Mouse (Mus musculus): ENCODE data around the gene Taok1. TPM values are rescaled to one million over a fixed set of nuclear protein-coding genes. Genes with fewer than 3 reads are reported as not detected.
A peak's percentile ranks its signal among the peaks of the same experiment; 100 is the strongest.
"Not testable (repeated sequence)": the region's sequence is repeated elsewhere in the genome, so short reads cannot be mapped to it uniquely, and the experiment has no call there.

The Taok1 gene
- polyA plus RNA-seq, 2 experiments from 2014 or later = 17.3 to 23.1 TPM

DNA sequence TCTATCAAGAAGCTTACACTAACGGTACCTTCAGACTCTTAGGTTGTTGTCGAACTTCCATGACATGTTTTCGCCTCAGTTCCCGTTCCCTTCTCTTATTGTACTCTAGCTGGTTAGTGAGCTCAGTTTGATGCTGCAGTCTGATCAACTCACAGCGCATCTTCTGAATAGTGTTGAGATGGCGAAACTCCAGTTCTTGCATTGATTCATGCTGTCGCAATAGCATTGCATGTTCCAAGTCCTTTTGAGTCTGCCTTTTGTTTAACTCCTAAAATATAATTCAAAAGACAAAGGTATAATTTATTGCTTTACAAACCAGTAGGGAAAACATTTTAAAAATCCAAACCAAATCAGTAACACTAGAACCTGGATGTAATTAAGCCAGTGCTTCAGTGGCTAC lies 62.4 kb downstream of the Taok1 start:
- ATAC-seq = no peak

DNA sequence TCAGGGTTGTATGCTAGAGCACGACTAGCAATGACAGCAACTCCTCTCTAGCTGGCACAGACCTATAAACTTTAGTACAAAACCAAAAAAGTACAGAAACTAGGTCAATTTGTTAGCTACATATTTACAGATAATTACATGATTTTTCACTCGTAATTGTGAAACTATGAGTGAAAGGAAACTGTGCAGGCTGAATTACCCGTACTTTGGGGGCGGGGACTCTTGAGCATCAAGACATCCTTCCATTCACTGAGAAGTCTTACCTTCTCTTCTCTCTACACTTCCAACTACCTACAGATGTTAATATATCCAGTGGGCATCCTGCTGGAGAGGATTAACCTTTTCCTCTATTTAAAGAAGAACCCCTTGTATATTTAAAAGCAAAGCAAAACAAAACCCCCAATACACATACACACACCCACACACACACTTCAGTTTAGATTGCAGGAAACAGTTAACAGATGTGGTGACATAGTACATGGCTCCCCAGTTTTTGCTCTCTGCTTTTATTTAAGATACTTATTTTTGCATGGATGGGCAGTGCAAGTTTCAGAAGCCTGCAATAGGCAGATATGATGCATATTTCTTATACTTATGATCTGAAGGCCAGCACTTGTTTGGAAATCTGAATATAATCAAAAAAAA lies 75.3 kb downstream of the Taok1 start:
- ATAC-seq = peak; percentile 69

DNA sequence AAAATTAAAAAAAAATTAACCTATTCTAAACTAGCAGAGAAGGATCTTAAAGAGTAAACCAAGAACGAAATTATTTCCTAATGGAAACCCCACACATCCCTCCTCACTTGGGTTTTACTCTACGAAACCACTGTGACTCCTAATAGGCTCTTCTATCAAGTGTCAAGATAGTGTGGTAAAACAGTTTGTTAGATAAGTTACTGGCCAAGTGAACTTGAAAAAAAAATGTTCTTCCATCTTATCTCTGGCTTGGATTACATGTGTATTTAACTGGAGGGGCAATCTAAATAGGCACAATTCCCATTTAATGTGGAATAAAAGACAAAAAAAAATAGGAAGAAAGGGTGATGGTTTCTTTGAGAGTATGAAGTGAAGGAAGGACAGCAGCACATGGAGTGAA lies 76.8 kb downstream of the Taok1 start:
- ATAC-seq = no peak

DNA sequence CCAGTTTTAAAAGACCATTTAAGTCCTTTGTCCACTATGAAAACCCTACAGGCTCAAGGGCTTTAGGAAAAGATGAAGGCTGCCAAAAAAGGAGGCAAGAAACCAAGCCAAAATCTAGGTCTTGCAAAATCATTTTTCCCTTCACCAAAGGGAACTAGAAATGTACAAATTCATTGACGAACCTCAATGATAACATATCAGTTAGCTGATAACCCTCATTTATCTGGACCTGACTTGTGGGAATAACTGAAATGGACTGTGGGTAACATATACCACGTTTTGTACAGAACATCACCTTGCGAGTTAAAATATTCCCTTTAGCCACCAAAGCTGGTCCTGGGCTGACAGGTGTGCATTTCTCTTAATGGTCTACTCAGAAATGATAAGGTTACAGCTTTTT lies 78.0 kb downstream of the Taok1 start:
- no peak for ATAC-seq

DNA sequence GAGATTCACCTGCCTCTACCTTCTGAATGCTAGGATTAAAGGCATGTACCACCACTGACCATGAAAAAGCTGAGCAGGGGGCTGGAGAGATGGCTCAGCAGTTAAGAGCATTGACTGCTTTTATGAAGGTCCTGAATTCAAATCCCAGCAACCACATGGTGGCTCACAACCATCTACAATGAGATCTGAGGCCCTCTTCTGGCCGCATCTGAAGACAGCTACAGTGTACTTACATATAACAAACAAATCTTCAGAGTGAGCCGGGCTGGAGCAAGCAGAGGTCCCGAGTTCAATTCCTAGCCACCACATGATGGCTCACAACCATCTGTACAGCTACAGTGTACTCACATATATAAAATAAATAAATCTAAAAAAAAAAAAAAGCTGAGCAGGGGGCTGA lies 79.2 kb downstream of the Taok1 start:
- not testable (repeated sequence) for ATAC-seq

DNA sequence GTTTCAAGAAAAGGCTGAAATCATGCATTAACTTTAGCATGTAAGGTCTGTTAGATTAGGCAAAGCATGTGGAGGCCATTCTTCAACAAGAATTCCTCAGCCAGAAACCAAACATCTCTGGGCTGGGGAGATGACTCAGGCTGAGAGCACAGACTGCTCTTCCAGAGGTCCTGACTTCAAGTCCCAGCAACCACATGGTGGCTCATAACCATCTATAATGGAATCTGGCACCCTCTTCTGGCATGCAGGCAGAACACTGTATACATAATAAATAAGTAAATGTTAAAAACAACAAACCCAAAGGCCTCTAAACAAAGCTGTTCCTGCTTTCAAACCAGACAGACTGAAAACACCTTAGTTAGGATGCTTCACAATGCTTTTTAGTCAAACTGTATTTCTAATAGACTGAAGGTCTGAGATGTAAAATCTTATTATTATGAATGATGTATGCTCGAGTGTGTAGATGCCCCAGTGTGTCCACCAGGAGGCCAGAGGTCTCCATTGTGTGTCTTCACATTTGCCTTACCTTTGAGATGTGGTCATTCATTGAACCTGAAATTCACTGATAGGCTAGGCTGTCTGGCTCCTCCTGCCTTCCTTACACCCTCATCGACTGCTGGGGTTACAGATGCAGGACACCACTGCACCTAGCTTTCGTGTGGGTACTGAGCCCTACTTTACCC lies 81.7 kb downstream of the Taok1 start:
- ATAC-seq = no peak

DNA sequence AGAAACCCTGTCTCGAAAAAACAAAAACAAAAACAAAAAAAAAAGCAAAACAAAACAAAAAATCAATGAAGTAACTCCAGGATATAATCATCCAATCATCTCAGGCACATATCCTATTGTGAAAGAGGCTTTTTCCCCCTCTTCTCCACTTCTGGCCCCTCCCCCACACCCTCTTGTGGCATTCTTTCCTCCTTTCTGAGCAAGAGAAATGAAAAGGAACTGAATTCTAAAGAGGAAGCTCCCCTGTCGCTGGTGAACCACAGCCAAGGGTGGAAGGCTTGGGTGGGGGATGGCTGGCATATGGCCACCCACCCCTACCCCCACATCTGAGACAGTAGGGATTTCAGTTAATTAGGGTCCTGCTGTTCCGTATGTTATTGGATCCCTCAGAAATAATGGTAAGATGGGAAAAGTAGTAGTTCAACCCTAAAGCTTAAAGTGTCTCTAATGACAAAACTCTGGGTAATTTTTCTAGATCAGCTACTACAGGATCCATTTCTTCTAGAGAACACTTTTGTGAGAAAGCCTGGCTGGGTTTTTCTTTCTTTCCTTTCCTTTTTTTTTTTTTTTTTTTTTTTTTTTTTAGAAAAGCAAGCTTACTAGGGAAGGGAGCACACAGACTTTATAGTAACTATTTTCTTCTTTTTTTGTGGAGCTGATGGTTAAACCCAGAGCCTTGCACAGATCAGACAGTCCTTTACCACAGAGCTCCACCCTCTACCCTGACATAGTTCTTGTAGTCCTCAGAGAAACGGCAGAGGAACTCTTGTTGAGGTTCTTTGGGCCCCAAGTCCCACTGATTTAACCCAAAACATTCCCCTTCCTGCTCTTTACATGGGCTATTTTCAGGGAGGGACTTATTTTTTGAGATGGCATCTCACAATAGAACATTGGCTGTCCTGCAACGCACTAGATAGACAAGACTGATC lies 86.8 kb downstream of the Taok1 start:
- ATAC-seq = no peak

DNA sequence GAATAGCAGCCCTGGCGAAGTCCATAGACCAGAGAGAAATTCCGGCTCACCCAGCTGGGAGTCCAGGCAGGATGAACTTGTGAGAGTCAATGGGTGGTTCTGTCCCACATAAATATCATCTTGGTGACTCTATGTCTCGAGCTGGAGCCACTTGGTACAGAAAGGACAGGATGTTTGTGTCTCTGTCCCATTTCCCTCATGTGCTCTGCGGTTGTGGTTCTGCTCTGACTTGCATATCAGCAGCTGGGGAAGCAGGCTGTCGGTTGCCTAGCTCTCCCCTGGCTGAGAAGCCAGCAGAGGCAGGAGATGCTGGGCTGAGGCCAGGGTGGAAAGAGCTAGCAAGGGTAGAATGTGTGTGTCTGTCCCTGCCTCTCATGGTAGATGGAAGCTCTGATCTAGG lies 88.6 kb downstream of the Taok1 start, which contains the start of gene Gm10392:
TSS of gene Gm10392 (minus strand) at position 156 of the 400 bp plus-strand sequence.
- peak; percentile 87 for ATAC-seq

DNA sequence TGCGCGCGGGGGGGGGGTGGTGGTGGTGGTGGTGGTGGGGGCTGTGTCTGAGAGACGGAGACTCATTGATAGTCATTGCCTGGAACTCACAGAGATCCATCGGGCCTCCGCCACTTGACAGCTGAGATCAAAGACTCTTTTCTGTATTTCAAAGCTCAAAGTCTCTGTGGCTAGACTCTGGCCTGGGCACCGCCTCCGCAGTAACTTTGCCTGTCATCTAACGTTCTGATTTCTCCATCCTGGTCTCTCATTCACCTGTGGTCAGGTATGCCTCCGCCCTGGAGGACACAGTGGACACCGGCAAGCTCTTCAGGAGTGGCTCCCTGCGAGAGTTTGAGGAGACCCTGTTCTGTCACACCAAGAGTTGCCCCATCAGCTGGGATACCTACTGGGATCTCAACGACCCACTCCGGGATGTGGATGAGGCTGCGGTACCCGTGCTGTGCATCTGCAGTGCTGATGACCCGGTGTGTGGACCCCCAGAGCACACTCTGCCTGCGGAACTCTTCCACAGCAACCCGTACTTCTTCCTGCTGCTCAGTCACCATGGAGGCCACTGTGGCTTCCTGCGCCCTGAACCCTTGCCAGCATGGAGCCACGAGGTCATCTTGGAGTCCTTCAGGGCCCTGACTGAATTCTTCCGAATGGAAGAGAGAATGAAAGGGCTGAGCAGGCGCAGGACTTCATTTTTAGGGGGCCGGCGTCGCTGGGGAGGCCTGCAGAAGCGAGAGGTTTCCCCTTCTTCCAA lies 89.4 kb downstream of the Taok1 start:
- ATAC-seq = no peak

DNA sequence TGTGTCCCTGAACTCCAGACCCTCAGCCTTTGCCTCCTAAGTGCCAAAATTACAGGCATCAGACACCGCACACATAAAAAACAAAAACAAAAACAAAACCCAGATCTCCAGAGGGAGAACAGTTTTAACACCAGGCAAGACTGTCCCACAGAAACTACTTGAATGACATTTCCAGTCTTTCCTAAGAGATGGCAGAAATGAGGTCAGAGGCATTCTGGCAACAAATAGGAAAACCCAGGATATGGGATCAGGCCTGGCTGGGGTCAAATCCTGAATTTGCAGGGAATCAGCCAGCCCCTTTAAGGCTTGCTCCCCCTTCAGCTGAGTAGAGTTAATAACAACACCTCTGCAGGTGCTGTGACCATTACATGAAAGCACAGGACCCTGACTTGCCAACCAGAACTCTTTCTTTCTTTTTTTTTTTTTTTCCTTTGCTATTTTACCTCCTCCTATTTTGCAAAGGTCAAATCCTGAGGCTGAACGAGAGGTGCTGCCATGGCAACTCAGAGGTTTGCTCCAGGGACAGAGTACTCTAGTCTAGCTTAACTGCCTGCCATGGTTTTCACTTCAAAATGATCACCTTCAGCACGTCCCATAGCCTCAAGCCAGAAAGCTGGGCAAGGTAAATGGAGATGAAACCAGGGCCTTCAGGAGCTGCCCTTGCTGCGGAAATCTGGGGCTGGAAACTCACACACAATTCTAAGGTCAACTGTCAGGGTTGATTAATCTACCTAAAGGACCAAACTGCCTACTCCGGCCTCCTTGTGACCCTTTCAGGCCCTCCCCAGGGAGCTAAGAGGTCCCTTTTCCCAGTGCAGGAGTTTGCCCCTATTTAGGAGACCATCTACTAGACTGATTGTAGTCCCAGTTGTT lies 90.8 kb downstream of the Taok1 start:
- no peak for ATAC-seq

DNA sequence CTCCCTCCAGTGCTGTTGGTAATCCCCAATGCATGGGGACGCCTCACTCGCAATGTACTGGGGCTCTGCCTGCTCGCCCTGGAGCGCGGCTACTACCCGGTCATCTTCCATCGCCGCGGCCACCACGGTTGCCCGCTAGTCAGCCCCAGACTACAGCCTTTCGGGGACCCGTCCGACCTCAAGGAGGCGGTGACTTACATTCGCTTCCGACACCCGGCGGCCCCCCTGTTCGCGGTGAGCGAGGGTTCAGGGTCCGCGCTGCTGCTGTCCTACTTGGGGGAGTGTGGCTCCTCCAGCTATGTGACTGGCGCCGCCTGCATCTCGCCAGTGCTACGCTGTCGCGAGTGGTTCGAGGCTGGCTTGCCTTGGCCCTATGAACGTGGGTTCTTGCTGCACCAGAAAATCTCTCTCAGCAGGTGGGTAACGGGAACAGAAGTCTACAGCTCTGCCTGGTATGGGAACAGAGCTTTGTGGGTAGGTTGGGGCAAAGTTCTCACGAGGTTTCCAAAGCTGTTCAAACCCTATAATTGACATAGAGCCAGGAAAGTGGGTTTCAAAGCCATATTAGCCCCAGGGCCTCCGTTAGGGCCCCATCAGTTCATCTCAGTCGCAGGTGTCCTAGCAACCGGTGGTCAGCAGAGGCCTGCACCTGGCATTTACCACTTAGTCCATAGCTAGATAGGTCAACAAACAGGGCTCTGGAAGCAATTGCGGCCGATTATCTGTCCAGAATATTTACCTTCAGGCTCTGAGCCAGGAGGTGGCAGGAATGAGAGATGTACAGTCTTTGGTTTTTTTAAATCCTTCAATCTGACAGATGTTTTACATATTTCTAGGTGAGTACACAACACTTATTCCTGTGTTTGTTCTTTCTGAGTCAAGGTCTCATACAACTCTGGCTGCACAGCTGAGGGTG lies 91.7 kb downstream of the Taok1 start, which contains the start of gene Trp53i13:
TSS of gene Trp53i13 (minus strand) at position 344 of the 916 bp plus-strand sequence.
- no peak for ATAC-seq

DNA sequence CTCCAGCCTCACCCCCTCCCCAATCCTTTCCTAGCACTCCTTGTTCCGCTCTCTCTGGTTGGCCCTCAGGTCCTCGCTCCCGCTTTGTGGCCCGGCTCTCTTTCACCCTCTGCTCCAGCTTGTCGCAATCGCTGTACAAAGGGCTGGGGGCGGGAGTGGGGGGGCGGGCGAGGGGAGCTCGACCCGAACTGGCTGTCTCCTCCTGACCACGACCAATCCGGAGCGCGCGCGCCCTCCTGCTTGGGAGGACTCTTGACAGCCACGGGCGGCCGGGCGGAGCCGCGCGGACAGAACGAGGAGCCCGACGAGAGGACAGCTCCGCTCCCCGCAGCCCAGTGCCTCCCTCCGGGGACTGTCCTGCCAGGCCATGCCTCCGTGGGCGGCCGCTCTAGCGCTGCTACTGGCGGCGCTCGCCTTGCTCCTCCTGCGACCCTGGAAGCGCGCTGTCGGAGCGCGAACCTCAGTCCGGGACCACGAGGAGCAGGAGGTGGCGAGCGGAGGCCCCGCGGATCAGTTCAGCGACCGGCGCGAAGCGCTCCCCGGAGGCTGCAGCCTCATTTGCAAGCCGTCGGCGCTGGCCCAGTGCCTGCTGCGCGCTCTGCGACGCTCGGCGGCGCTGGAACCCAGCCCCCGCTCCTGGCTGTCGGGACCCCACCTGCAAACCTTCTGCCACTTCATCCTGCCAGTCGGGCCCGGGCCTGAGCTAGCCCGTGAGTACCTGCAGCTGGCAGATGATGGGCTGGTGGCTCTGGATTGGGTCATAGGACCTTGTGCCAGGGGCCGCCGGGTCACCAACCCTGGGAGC lies 92.6 kb downstream of the Taok1 start, which contains the start of gene Abhd15:
TSS of gene Abhd15 (plus strand) at position 290 of the 805 bp plus-strand sequence.
- ATAC-seq = peak; percentile 3

DNA sequence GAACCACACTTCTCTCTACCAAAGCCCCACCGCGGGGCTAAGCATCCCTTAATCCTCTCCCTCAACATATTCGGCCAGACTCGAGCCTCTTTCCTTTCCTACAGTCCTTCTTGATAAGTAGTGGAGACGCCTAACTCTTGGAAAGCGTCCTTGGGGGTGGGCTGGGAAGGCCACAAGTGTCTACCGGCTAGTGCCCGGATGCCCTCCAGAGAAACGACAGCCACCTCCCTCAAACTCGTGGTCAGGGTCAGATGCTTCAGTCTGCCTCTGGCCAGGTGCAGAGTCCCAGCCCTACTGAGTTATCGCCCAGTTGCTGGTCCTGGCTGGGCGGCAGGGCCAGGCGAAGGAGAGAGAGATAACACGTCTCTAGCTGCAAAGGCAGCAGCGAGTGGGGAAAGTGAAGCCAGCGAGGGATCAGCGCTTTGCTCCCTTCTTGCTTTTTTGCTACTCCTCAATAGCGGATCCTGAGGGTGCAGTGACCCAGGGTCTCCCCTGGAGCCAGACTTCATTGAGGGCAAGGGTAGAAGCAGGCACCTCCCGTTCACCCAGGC lies 93.3 kb downstream of the Taok1 start:
- ATAC-seq = no peak

DNA sequence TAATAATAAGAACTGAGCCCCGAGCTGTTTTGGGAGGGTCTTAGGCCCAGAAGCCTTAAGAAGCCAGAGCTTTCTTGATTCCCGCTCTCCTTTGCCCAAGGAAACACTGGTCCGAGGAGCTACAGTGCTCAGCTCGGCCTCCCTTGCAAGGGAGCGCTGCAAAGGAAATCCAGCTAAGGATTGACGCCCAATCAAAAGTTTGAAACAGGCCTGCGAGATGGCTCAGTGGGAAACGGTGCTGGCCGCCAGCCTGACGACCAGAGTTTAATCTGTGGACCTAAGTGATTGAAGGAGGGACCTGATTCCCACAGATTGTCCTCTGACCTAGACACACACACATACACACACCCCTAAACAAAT lies 93.8 kb downstream of the Taok1 start:
- no peak for ATAC-seq

DNA sequence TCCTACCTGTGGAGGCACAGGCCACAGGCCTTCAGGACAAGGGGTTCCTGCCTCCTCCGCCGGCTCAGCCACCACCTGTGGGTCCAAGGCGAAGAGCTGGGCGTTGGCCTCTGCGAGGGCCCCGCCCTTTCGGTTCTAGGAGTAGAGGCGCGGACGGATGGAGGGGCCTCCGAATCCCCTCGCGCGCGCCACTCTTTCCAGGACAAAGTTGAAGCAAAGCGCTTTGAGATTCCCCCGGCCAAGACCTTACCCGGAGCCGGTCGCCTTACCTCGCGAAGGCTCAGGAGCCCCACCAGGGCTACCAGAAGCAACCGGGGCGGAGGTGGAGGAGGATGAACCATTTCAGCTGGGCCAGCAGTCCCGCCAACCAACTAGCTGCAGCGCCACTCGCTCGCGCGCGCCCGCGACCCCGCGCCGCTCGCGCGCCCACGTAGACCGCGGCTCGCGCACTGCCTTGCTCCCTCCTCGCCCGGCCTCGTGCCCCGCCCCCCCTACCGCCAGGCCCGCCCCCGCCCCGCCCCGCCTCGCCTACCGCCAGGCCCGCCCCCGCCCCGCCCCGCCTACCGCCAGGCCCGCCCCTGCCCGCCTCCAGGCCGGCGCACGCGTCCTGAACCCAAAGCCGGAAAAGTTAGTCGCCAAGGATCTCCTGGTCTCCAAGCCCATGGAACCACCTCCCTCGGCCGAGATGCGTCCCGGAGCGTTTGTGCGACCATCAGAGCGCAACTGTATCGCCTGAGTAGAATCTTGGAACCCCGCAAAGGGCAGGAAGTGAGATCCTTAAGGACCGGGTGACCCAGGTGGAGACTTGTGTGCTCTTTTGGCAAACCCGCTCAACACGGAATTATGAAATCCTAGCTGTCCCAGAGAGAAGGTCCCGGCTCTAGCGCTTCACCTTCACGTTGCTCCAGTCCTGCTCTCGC lies 94.5 kb downstream of the Taok1 start:
- peak; percentile 80 for ATAC-seq

DNA sequence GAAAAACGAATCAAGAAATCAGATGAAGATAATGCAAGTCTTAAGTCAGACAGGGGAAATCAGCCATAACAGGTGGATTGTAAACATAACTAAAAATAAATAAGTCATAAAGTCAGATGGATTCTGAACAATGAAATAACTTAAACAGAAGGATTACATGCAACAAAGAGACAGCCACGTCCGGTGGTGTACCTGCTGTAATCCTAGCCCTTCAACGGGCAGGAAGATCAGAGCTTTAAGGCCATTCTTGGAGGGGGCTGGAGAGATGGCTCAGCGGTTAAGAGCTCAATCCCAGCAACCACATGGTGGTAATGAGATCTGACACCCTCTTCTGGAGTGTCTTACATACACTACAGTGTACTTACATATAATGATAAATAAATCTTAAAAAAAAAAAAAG lies 96.3 kb downstream of the Taok1 start:
- no peak for ATAC-seq

DNA sequence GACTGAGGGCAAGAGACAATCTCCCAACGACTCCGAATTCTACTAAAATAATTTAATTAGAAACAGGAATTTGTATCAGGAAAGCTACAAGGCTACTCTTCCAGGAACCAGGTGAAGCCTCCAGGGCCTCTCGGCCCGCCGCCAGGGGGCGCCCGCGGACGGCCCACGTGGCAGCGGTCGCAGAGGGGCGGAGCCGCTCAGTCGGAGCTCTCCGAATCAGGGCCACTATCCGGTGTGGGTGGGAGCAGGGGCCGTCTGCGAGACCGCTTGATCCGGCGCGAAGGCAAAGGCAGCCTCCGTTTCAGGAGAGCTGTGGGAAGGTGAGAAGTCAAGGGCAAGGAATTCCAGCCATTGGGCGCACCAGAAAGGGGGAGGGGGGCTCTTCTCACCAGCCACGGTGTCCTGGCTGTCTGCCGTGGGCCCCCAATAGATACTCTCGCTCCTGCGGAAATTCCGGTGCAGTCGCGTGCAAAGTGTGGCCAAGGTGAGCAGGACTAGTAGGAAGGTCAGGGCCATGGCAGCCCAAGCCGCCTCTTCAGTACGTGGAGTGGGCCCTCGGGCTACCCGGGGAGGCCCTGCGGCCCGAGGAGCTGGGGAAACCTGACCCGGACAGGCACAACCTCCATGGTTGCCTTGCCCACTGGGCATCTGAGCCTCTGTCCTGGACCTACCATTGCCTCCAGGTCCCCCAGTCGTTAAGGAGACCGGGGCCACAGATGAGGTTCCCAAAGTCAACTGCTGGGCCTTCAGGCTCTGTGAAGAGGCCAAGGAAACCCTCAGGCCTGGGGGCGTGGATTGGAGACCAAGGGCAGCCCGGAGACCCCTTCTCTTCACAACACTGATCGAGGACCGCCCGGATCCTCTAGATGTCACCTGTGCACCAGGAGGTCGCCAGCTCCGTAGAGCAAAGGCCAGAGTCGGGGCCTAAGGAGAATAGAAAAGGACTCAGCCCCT lies 99.3 kb downstream of the Taok1 start:
- ATAC-seq = peak; percentile 79
